Mouse (Mus musculus): Measurements from ENCODE around the gene H1f0.

H1f0 gene

DNA sequence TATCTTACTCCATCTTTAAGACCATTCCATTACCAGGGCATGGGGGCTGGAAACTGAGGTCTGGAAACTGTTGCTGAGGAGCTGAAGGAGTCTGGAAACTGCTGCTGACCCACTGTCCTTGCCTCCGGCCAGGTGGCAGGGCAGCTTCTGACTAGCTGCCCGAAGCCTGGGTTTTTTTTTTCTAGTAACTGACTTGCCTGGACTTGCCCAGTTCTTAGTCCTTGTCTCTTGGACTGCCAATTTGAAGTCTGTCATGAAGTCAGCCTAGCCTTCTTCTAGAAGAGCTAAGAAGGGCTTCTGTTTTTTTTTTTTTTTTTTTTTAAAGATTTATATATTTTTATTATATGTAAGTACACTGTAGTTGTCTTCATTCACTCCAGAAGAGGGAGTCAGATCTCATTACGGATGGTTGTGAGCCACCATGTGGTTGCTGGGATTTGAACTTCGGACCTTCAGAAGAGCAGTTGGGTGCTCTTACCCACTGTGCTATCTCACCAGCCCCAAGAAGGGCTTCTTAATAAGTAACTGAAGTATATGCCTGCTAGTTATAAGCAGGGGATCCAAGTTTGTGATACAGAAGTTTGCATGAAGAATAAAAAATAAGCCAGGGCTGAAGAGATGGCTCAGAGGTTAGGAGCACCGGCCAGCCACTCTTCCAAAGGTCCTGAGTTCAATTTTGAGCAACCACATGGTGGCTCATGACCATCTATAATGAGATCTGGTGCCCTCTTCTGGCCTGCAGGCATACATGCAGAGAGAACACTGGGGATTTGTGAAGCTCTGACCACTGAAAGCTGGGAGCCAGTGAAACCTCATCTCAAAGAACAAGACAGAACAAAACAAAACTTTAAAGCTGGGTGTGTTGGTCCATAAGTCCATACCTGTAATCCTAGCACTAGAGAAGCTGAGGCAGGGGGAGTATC is 43.1 kb downstream of the H1f0 start:
- peak; percentile 63 to 64 for DNase-seq

GRCm38 (mm10) chr15:79073752-79074151 is 45.5 kb downstream of the H1f0 start:
- no peak for DNase-seq

DNA sequence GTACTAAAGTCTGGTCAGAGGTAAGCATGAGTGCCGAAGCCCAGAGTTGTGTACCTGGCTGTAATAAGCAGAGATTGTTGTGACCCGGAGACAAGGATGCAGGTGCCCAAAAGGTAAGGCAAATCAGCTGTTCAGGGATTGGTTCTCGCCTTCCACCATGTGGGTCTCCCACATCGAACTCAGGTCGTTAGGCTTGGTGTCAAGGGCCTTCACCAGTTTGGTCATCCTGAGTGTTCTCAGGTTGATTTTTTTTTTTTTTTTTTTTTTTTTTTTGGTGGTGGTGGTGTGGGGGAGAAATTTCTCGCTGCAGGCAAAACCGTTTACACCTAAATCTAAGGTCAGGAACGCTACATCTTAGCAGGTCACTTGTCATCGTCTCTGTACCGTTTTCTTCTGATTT is 46.2 kb downstream of the H1f0 start:
- DNase-seq = no peak

DNA sequence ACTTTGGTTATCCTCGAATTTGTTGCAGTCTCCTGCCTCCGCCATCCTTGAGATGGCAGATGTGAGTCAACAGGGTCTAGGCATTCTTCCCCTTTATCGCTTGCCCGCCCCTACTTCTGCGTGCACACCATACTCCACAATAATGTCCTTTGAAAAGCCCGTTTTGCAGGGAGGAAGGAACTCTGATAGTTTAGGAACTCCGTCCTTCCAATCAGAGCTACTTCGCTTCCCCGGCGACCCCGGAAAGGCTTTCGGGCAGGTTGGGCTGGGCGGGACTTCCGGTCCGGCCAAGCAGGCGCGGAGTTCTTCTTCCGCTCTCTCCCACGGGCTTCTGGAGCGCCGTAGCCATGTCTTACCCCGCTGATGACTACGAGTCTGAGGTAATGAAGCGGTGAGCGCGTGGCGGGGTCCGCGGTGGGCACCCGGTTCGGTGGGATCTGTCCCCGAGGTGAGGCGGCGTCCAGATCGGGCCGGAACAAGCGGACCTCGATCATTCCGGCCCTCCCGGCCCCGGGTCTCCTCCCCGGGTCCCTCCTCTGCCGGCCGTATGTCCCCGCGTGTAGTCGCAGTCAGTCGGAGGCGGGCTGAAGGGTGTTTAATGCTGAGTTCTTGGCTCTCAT is 46.8 kb downstream of the H1f0 start, which contains the start of gene Eif3l:
TSS of gene Eif3l (plus strand) at position 267 of the 620 bp plus-strand sequence.
- DNase-seq = peak; percentile 87 to 90

GRCm38 (mm10) chr15:79075658-79076365 is 47.6 kb downstream of the H1f0 start:
- no peak for DNase-seq

DNA sequence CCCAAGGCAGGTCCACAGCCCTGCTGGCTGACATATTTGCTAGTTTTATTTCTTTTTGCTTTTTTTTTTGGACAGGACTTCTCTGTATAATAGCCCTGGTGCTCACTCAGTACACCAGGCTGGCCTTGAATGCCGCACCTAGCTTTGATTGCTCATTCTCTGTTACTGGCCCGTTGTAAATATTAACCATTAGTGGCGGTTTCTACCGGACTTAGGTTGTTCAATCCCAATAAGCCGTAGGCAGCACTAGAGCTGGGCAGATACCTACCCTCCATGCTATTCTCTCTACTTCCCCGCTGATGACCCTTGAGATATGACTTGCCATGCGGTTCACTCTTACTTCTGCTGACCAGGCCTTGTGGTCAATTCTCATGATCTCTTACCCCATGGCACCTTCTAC is 51.3 kb downstream of the H1f0 start:
- no peak for DNase-seq
